Mouse (Mus musculus) left cerebral cortex, adult 8-10 months (tissue): ENCODE results near the gene Htr1d. TPM values are rescaled to one million over a fixed set of nuclear protein-coding genes. Genes with fewer than 3 reads are reported as not detected.

Source experiments
- total RNA-seq, 4 experiments: library from RNA; stranded (reverse); gene quantifications; 2 replicates each; pipeline ENCODE4 v1.2.4; 2022

The Htr1d gene
- total RNA-seq, 4 experiments from 2014 or later: 6.4 to 10.4 (median 8.2) TPM

Other genes starting within 250 kb of the Htr1d start
- gene Asap3, start 217.2 kb upstream of the Htr1d start, total RNA-seq: 1 to 10 TPM; 2.5 to 4.5 (median 3.3) TPM
- gene Tcea3, start 175.8 kb upstream of the Htr1d start, total RNA-seq: under 1 TPM; 0.52 to 0.93 (median 0.70) TPM
- 10 to 100 TPM; 42.5 to 54.8 (median 50.8) TPM for gene Zfp46, start 138.8 kb upstream of the Htr1d start, total RNA-seq
- 10 to 100 TPM; 78.9 to 93.4 (median 89.9) TPM for gene Hnrnpr, start 112.6 kb upstream of the Htr1d start, total RNA-seq
- under 1 TPM; 0.41 to 0.70 (median 0.64) TPM for gene 6030445D17Rik, start 38.7 kb downstream of the Htr1d start, total RNA-seq
- 10 to 100 TPM; 64.7 to 98.2 (median 71.4) TPM for gene Luzp1, start 46.2 kb downstream of the Htr1d start, total RNA-seq
- 10 to 100 TPM; 85.9 to 94.4 (median 88.5) TPM for gene Kdm1a, start 179.2 kb downstream of the Htr1d start, total RNA-seq
- not detected for gene Tex46, start 186.9 kb downstream of the Htr1d start, total RNA-seq
- not detected for gene Lactbl1, start 199.1 kb downstream of the Htr1d start, total RNA-seq